Mouse (Mus musculus) left cerebral cortex, postnatal 10 days (tissue): ENCODE measurements around the gene Polr3h. TPM values are rescaled to one million over a fixed set of nuclear protein-coding genes. Genes with fewer than 3 reads are reported as not detected.
"Not testable (repeated sequence)": the region's sequence is repeated elsewhere in the genome, so short reads cannot be mapped to it uniquely, and the experiment has no call there.

Experiments used
- DNase-seq, 2 experiments: peaks; one replicate each; pipeline ENCODE4 v3.0.0; 2021 to 2022; ENCODE audit warnings: low spot score in 2 of 2, mixed read lengths in 1 of 2; ENCODE audit errors: extremely low spot score in 1 of 2
- intact Hi-C: fragments of 180-260 bp; cut with DNase I; formaldehyde crosslinking; loops from one replicate; pipeline ENCODE4 v1.15.1; 2025
- total RNA-seq, 2 experiments: library from RNA; stranded (reverse); gene quantifications; 2 replicates each; pipeline ENCODE4 v1.2.3; 2021

Gene Polr3h
- 10 to 100 TPM; 44.8 to 55.0 TPM for total RNA-seq

DNA sequence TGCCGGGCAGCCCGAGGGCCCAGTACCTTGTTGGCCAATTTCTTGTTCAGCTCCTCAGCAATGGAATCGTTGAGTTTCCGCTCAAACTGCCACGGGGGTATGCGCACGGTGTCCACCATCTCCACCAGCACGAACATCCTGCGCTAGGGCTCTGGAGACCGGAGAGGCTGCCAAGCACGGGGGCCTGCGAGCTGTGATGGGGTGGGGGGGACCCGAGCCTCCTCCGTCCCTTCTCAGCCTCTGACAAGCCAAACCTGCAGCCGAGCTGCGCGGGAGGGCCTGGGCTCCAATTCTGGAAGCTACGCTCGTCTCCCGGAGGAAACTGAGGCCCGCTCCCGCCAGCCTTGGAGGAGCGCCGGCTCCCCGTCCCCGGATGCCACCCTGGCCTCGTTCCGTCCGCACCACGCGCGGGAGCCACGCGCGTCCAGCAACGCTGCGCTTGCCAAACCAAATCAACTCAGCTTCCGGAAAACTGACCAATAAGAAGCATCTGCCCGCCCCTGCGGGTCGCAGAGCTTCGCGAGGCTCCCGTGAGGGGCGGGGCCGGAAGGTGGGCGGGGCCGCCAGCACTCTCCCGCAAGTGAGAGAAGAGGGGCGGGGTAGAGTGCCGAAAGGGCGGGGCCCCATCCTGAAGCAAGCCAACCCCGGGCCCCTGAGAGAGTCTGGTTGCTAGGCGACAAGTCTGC lies at the start of gene Polr3h:
Gene Polr3h, minus strand, starts transcription at position 481 of the 686 bp plus-strand sequence.
- intact Hi-C loops: no loop called here
- peak; percentile 95 to 99 for DNase-seq

DNA sequence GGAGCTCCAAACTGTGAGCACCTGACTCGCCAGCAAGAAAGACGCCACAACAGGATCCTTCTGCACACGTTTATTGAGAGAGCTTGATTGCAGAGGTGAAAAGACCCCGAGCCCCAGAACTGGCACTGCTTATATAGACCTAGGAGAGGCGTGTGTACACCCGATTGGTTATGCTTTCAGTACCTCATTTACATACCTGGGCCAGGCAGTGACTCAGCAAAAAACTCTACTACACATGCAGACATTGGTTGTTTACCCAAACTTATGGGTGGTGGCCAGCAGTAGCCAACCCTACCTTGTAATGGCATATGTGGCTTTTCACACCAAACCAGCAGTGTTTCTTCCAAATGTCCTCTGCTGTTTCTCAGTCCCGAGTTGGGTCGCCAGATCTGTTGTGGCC lies 49.1 kb upstream of the Polr3h start:
- DNase-seq, intact Hi-C loops: not testable (repeated sequence)

DNA sequence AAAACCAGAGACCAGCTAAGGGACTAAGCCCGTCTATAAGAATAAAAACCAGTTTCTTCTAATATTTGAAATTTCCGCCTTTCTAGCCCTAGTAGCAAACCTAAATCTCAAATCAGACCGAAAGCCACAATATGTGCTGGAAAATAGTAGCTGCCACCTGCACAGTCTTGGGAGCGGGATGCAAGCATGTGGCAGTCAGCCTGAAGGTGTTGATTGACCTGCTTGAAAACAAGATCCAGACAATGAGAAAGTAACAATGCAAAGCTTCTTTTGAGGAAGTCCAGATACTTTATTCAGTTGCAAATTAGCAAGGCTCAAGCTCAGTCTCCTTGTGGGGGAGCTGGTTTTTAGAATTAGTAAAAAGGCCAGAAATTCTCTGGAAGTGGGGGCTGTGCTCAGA lies 44.5 kb upstream of the Polr3h start:
- DNase-seq, intact Hi-C loops: not testable (repeated sequence)

DNA sequence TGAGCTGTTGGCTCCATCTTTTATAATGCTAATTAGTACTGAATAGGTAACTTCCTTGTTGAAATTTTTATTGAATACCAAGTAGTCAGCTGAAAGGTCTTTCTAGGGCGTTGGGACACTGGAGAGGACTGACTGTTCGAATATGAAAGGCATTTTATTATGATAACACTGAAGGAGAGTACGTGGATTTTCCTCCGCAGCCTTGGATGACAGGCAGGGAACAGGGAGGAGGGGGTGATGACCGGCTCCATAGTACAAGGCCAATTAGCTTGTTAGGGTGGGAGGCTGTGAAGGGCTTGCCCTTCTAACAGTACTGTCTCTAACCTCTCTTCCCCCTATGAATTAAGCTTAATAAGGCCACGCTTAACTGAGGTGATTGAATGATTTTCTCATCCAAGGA lies 43.6 kb upstream of the Polr3h start:
- DNase-seq, intact Hi-C loops: not testable (repeated sequence)

DNA sequence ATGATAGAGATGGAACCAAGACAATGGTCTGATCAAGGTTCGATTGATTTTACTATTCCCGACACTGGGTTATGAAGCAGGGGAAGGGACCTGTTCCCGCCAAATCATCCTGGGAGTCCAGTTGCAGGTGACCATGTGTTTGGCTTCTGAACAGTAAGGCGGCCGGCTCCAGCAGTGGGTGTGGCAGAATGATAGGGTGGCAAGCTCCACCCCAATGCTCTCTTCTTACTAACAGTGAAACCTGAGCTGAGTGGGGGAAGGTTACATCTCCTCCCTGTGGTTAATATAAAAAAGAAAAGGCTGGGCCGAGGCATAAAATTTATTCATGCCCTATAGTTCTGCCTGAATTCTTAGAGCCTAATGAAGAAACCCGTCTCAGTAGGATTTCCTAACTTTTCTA lies 43.1 kb upstream of the Polr3h start:
- intact Hi-C loops: no loop called here
- no peak for DNase-seq

DNA sequence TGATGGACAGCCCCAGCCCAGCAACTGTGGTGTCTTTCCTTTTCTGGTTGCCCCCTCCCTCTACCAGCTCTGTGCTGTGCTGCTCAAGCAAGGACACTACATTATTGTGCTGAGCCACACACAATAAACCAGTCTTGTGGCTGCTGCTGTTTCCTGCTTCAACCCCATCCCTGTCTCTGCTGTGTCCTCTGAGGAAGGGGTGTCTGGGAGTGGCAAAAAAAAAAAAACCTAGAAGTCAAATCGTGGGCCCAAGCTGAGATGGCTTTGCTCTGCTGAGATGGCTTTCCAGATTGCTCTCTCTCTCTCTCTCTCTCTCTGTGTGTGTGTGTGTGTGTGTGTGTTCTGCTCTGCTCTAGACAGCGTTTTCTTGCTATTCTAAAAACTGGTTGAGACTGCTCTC lies 42.4 kb upstream of the Polr3h start:
- no peak for DNase-seq
- intact Hi-C loops: no loop called here

DNA sequence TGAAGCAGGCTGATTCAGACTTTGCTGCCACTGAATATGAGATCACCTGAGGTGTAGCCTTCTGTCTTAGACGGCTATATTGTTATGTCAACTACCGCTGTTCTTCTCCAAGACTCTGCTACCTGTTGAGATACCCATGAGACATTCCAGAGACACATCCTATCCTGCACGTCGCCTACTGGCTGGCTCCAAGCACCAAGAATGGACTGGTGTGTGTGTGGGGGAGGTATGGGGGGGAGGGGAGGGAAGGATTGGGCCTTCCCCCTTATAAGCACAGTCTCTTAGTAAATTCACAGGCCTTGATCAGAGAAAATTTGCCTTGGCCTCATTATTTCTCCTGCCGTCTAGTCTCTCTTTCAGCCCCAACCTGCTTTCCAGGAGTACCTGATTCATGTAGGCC lies 41.8 kb upstream of the Polr3h start:
- intact Hi-C loops: no loop called here
- no peak for DNase-seq

DNA sequence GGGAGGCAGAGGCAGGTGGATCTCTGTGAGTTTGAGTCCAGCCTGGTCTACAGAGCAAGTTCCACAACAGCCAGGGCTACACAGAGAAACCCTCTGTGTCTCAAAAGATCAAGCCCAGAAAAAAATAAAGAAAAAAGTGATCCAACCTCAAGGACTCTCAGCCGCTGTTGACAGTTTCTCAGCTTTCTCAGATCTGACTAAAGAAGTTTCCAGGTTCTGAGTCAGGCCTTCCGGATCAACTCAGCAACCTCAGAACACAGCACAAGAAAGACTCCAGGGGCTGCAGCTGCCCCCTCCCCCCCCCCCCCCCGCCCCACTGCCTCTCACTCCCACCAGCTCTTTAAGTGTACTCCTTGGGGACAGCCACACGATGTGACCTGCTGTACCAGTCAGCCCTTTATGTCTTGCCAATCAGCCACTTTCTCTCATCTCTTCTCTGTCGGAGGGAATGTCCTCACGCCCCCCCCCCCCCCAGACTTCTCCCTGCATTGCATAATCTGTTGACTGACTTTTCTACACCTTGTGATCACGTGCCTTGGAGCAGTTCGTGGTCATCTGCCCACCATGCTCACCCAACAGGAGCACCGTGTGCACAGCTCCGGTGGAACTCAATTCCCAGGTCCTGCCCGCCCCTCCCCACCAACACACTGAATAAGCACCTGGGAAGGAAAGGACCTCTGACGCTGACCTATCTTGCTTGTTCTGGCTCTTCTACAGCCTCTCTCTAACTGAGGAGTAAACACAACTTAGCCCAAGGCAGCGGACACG lies 40.2 kb upstream of the Polr3h start:
- intact Hi-C loops: no loop called here

DNA sequence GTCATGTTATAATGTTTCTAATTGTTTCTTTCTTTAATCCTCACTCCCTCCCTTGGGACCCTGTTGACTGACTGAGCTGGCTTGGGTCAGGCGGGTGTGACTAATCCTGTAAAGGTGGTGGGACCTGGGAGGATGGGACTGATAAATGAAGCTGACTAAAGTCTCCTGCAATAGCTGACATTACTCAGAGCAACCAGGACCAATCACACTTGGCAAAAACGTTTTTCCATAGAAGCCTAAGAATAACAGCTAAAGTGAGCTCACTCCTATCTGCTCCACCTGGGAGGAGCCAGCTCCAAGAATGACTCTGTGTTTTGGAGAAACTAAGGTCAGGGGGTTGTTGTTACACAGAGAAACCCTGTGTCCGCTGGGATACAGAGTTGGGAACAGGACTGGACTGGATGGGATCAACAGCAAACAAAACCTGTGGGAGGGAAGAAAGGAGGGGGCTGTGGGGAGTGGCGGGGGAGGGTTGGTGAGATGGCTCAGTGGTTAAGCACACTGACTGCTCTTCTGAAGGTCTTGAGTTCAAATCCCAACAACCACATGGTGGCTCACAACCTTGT lies 39.0 kb upstream of the Polr3h start:
- intact Hi-C loops: no loop called here
- no peak for DNase-seq

More for the DNA sequence above, 40.2 kb upstream of the Polr3h start:
- no peak for DNase-seq

DNA sequence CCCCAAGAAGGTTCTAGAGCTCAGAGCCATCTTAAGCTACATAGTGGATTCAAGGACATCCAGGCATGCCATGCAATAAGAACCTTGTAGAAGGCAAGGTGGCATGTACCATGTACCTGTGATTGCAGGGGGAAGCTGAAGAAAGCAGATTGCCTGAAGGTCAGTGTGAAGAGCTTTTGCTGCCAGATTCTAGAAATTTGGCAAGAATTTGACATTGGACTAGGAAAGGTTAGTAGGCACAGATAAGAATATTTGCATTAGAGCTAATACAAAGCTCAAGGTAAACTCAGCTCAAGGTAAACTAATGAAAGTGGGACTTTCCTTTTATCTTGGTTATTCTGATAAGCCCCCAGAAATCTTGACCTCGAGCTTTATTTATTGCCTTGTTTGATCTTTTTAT lies 38.2 kb upstream of the Polr3h start:
- intact Hi-C loops: no loop called here
- no peak for DNase-seq

DNA sequence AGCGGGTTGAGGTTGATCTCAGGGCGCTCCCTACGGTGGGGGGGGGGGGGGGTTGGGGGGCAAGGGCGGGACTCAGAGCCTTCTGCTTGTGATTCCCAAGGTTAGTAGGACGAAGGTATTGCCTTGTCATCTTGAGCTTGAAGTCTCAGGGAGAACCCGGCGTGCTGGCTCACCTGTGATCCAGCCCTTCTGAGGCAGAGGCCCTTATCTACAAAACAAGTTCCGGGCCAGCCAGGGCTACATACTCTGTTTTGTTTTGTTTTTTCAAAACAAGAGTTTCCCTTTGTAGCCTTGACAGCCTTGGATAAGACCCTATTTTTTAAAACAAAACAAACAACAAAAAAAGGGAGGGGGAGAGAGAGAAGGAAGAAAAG lies 35.0 kb upstream of the Polr3h start:
- intact Hi-C loops: loop anchor here (2.0 kb wide), 1 partner anchor 28 kb away; no protein-coding TSS in a partner anchor
- DNase-seq: no peak

DNA sequence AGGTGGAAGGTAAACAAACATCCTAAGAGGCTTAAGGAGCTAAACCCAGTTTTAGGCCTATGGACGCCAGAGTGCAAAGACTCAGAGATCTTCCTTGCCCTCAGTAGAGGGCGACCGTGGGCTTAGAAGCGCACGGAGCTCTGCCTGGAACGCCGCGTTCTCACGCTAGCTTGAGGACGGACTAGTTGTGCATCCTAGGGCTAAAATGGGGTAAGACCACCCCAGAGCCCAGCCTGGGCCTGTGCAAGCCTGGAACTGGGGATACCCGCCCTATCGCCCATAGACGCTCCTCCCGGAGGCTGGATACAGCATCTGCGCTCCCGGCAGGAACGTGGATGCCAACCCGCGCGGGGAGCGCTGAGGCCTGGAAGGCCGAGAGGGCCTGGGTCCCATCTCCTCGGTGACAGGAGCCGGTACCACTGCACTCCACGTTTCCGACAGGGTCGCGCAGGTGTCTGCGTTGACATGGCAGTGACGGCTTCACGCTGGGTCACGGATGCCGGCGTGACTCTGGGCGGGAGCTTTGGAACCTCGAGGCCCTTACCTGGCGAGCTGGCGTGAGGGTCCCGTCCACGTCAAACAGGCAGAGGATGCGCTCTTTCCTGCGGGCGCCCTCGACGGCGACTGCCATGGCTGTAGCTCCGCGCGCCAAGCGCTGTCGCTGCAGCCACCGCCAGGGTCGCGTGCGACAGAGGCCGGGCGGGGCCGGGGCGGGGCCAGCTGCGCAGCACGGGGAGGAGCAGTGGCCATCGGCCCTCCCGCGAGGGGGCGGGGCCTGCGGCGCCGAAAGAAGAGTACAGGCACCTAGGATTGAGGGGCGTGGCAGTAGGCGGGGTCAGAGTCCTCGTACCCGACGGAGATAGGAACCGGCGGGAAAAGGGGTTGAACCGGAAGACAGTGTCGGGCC lies 34.4 kb upstream of the Polr3h start, which contains the start of gene Pmm1:
Gene Pmm1, minus strand, starts transcription at position 760 of the 907 bp plus-strand sequence.
- DNase-seq: peak; percentile 95 to 99
- intact Hi-C loops: loop anchor here (2.0 kb wide), 1 partner anchor 28 kb away; no protein-coding TSS in a partner anchor

DNA sequence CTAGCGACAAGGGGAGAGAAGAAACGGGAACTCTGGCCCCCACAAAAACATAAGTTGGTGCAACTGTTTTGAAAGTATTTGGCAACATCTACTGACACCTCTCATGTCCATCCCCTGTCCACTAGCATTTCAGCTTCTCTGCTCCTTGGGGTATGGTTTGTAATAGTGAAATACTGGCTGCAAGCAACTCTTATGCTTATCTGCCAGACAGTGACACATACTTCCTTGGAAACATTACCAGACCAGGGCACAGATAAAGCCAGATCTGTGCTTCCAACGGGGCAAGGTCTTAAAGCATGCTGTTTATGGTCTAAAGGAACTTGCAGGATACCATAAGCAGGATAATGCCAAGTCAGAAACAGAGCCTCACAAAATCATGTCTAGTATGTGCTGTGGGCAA lies 32.9 kb upstream of the Polr3h start:
- no peak for DNase-seq
- intact Hi-C loops: no loop called here

DNA sequence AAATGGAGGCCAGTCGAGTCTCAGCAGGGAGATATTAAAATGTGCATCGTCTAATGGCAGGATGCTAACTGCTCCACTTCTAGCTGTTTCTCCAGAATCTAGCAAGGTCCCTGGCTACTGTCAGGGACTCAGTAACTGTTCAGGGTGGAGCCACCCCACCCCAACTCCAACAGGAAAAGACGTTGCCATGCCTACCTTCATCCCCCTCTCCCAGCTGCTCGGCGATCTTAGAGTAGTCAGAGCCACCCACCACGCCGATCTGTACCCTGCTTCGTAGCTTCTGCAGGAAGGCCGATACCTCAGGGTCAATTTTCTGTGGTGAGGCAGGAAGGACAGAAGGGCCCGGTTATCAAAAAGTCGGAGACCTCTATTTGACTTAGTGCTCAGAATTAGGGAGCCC lies 31.6 kb upstream of the Polr3h start:
- DNase-seq: peak in 1 of 2 experiments; percentile 32
- intact Hi-C loops: no loop called here

DNA sequence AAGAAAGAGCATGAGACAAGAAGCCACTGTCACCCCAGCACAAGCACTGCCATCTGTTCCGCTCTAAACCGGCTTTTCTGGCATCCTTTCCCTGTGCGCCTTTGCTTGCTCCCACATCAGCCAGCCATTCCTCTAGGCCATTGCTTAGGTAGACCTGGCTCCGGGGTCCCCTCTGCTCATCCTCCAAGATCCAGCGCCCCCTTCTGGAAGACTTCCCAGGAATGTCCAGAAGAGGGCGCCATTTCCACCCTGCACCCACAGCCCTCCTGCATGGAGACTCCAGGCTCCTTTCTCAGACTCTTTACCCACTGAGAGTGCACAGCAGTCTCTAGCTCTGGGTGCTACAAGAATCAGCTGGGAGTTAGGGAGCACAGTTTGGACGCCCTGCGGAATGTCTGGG lies 30.4 kb upstream of the Polr3h start:
- DNase-seq: peak in 1 of 2 experiments; percentile 66
- intact Hi-C loops: no loop called here

DNA sequence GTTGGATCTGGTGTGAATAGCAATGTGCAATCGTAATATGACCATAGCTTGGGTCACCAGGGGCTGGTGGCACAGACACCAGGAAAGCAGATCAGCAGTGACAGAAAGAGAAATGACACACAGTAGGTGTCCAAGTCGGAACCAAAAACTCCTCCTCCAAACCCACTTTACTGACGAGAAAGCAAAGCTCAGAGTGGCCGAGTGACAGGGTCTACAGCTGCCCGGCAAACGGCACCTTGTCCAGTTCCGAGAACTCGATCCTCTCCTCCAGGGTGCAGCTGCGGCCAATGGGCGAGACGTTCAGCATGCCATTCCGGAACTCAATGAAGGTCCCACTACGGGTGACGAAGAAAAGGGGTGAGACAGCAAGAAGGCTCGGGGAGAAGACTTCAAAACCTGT lies 29.4 kb upstream of the Polr3h start:
- intact Hi-C loops: no loop called here
- no peak for DNase-seq

DNA sequence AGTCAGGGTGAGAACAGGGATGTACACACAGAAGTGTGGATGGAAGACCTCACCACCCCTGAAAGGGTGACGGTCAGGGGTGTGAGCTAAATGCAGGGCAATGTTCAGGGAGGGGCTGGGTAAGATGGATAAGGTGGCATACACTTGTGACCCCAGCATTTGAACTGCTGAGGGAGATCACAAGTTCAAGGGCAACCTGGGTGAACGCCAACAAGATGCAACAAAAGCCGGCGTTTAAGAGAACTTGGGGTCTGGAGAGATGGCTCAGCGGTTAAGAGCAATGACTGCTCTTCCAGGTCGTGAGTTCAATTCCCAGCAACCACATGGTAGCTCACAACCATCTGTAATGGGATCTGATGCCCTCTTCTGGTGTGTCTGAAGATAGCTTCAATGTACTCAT lies 28.7 kb upstream of the Polr3h start:
- no peak for DNase-seq
- intact Hi-C loops: no loop called here

DNA sequence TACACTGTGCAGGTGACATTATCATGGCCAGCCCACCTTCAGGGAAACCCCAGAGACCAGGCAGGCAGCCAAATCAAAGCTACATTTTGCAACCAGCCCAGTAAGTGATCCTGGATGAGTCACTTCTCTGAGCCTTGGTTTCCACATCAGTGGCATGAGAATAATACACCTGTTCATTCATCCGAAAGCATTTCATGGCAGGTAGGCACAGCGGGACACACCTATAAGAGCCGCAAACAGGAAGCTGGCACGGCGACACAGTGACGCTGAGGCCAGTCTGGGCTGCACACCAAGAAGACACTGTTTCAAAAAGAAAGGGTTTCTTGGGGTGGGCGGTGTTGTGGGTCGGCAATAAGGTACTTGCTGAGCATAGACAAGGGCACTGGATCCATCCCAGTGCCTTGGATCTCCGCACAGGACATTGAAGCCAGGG lies 28.1 kb upstream of the Polr3h start:
- no peak for DNase-seq

DNA sequence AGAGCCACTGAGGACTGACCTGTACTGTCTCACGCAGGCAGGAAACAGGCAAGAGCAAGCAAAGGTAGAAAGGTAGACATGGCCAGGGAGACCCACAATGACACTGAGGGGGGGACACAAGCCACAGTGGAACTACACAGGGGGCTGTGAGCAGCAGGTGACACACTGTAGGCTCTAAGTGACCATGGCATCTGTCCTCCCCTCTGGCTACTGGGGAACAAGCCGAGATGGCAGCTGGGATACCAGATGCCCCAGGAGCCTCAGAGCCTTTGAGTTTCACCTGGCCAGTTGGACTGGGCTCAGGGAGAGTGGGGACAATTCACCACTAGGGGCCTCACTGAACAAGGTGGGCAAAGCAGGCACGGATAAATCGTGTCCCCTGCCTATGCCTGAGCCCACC lies 26.3 kb upstream of the Polr3h start:
- intact Hi-C loops: no loop called here
- DNase-seq: no peak

More for the DNA sequence above, 28.1 kb upstream of the Polr3h start:
- intact Hi-C loops: no loop called here
